Mouse (Mus musculus): ENCODE data around the gene Slc4a4. TPM values are rescaled to one million over a fixed set of nuclear protein-coding genes. Genes with fewer than 3 reads are reported as not detected.

The Slc4a4 gene
- polyA plus RNA-seq, 1 experiment from 2014 or later, result 2.5 TPM

DNA sequence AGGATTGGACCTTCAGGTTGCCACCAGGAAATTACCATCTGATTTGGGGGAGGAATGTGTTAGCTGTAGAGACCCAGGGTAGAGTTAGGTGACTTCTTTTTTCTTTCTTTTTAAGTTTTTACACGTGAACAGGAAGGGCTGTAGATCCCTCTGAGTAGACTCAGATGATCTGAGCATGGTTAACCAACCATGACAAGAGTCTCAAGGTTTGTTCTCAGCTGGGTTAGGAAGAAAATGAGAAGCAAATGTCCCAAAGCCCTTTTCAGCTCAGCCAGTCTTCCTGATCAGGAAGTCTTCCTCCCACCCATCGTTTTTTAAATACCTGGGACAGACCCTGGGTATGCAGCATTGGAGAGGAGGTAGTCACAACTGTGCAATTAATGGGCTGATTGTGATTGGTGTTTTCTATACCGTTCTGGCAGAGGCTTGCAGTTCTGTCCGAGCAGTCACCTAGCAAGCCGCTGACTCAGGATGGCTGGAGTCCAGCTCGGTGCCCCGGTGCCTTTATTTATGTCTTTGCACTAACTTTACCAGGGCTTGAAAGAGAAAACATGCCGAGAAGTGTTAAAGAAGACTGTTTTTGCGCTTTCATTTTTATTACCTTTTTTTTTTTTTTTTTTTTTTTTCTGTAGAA, 236.8 kb downstream of the Slc4a4 start:
- H3K9me3 ChIP-seq, result no peaks in the 10 kb centered on the region
- no peak overlapping the region for H3K27ac ChIP-seq
- 73% methylated on average over 9 of the region's 9 CpGs for WGBS
- DNase-seq (ENCODE audit: low spot score), result no peak
- H3K4me3 ChIP-seq, result no peak overlapping the region
- no peaks in the 10 kb centered on the region for H3K36me3 ChIP-seq
- H3K4me1 ChIP-seq (replicated peaks), result no peaks in the 10 kb centered on the region
- no peaks in the 10 kb centered on the region for H3K27me3 ChIP-seq (ENCODE audit: insufficient read depth, poor library complexity, severe bottlenecking)

DNA sequence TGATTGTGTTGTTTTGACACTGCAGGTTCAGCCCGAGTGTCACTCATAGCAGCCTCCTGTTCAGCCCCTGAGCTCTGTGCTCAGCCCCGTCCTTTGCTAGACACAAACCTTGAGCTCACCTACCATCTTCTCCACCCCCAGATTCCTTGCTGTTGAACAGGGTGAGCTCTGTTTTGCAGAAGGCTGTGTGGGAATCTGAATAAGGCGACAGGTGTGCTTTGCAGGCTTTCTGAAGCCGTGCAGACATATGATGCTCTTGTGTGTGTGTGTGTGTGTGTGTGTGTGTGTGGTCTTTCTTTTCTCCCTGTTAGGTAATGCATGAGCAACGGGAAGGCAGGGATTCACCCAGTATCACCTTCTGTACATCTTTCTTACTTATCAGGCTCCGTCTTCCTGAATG, 241.6 kb downstream of the Slc4a4 start:
- H3K9me3 ChIP-seq, result no peaks in the 10 kb centered on the region
- DNase-seq (ENCODE audit: low spot score), result no peak
- H3K36me3 ChIP-seq, result no peaks in the 10 kb centered on the region
- H3K27me3 ChIP-seq (ENCODE audit: insufficient read depth, poor library complexity, severe bottlenecking), result no peaks in the 10 kb centered on the region
- no peak overlapping the region for H3K27ac ChIP-seq
- 88% methylated on average over 6 of the region's 6 CpGs for WGBS
- no peaks in the 10 kb centered on the region for H3K4me1 ChIP-seq (replicated peaks)
- H3K4me3 ChIP-seq, result no peak overlapping the region

DNA sequence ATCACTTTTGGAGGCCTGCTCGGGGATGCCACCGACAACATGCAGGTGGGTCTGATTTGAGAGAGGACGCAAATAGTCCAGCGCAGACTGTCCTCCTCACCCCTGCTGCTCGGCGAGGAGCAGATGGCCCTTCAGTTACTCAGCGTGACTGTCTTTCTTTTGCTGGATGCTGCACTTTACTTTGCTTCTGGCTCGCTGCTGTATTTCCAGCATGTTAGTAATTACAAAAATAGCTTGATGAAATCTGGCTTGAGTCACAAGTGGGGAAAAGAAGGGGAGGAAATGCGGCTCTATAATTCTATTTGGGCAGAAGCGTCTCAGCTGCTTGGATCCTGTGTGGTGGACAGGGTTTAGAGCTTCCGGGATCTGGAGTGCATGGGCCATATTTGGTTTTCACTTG, 249.2 kb downstream of the Slc4a4 start:
- 91% methylated on average over 11 of the region's 11 CpGs for WGBS

GRCm38 (mm10) chr5:89140070-89140469, 253.5 kb downstream of the Slc4a4 start:
- Histone ChIP-seq H3K36me3 (no peaks in the 10 kb centered on the region), H3K27me3 (ENCODE audit: insufficient read depth, poor library complexity, severe bottlenecking) (no peaks in the 10 kb centered on the region), H3K27ac (no peak overlapping the region), H3K9me3 (no peaks in the 10 kb centered on the region), H3K4me3 (no peak overlapping the region), H3K4me1 (replicated peaks) (0 out of 2 replicates have a peak, but pooled peaks cover 5% of the 10 kb centered on the region)
- DNase-seq (ENCODE audit: low spot score), result no peak
- 96% methylated on average over 2 of the region's 2 CpGs for WGBS

More for the DNA sequence above, 249.2 kb downstream of the Slc4a4 start:
- H3K36me3 ChIP-seq, result no peaks in the 10 kb centered on the region
- DNase-seq (ENCODE audit: low spot score), result no peak
- no peaks in the 10 kb centered on the region for H3K9me3 ChIP-seq
- no peak overlapping the region for H3K27ac ChIP-seq
- H3K4me1 ChIP-seq (replicated peaks), result no peaks in the 10 kb centered on the region
- H3K4me3 ChIP-seq, result no peak overlapping the region
- H3K27me3 ChIP-seq (ENCODE audit: insufficient read depth, poor library complexity, severe bottlenecking), result no peaks in the 10 kb centered on the region

DNA sequence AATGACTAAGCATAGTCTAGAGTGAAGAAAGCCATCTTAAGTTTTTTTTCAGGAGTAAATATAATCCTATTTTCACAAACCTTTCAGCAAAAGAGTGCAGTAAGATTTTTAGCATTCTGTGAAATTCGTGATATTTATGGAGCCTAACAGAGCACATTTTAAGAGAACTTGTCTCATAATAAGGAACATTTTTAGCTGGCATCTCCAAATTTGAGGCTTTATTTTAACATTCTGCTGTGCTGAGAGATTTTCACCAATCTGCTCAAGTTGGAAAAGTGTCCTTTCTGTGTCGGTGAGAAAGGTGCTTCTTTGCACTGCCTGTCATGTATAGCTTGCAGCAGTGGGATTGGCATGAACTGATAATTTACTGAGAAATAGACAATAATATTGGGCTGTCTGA, 255.1 kb downstream of the Slc4a4 start:
- 90% methylated on average over 2 of the region's 2 CpGs for WGBS
- H3K36me3 ChIP-seq, result no peaks in the 10 kb centered on the region
- no peak overlapping the region for H3K4me3 ChIP-seq
- H3K9me3 ChIP-seq, result no peaks in the 10 kb centered on the region
- DNase-seq (ENCODE audit: low spot score), result no peak
- H3K27ac ChIP-seq, result no peak overlapping the region
- no peaks in the 10 kb centered on the region for H3K27me3 ChIP-seq (ENCODE audit: insufficient read depth, poor library complexity, severe bottlenecking)
- H3K4me1 ChIP-seq (replicated peaks), result 0 out of 2 replicates have a peak, but pooled peaks cover 5% of the 10 kb centered on the region

- no peaks in the 10 kb centered on the region for H3K27me3 ChIP-seq (ENCODE audit: insufficient read depth, poor library complexity, severe bottlenecking)
- 89% methylated on average over 2 of the region's 2 CpGs for WGBS
- DNase-seq (ENCODE audit: low spot score), result no peak
Measured at GRCm38 (mm10) chr5:89146276-89146675, 259.7 kb downstream of the Slc4a4 start.

GRCm38 (mm10) chr5:89147282-89147790, 260.7 kb downstream of the Slc4a4 start:
- WGBS, result 87% methylated on average over 13 of the region's 13 CpGs
- H3K36me3 ChIP-seq, result no peaks in the 10 kb centered on the region
- no peak for DNase-seq (ENCODE audit: low spot score)
- H3K4me3 ChIP-seq, result no peak overlapping the region
- H3K4me1 ChIP-seq (replicated peaks), result 0 out of 2 replicates have a peak, but pooled peaks cover 9% of the 10 kb centered on the region
- no peaks in the 10 kb centered on the region for H3K9me3 ChIP-seq
- H3K27me3 ChIP-seq (ENCODE audit: insufficient read depth, poor library complexity, severe bottlenecking), result no peaks in the 10 kb centered on the region
- no peak overlapping the region for H3K27ac ChIP-seq

More at GRCm38 (mm10) chr5:89146276-89146675, 259.7 kb downstream of the Slc4a4 start:
- no peak overlapping the region for H3K27ac ChIP-seq
- H3K4me1 ChIP-seq (replicated peaks), result 0 out of 2 replicates have a peak, but pooled peaks cover 9% of the 10 kb centered on the region
- no peaks in the 10 kb centered on the region for H3K36me3 ChIP-seq
- H3K9me3 ChIP-seq, result no peaks in the 10 kb centered on the region
- H3K4me3 ChIP-seq, result no peak overlapping the region

GRCm38 (mm10) chr5:89149436-89150040, 262.9 kb downstream of the Slc4a4 start:
- H3K27ac ChIP-seq, result no peak overlapping the region
- 61% methylated on average over 2 of the region's 2 CpGs for WGBS
- no peaks in the 10 kb centered on the region for H3K9me3 ChIP-seq
- DNase-seq (ENCODE audit: low spot score), result no peak
- H3K27me3 ChIP-seq (ENCODE audit: insufficient read depth, poor library complexity, severe bottlenecking), result no peaks in the 10 kb centered on the region
- no peak overlapping the region for H3K4me3 ChIP-seq
- 0 out of 2 replicates have a peak, but pooled peaks cover 4% of the 10 kb centered on the region for H3K4me1 ChIP-seq (replicated peaks)
- no peaks in the 10 kb centered on the region for H3K36me3 ChIP-seq

GRCm38 (mm10) chr5:89151076-89151475, 264.5 kb downstream of the Slc4a4 start:
- WGBS, result 87% methylated on average over 3 of the region's 3 CpGs
- H3K27me3 ChIP-seq (ENCODE audit: insufficient read depth, poor library complexity, severe bottlenecking), result no peaks in the 10 kb centered on the region
- H3K36me3 ChIP-seq, result no peaks in the 10 kb centered on the region
- no peak overlapping the region for H3K4me3 ChIP-seq
- no peaks in the 10 kb centered on the region for H3K9me3 ChIP-seq
- H3K4me1 ChIP-seq (replicated peaks), result 0 out of 2 replicates have a peak, but pooled peaks cover 4% of the 10 kb centered on the region
- H3K27ac ChIP-seq, result no peak overlapping the region
- DNase-seq (ENCODE audit: low spot score), result no peak

DNA sequence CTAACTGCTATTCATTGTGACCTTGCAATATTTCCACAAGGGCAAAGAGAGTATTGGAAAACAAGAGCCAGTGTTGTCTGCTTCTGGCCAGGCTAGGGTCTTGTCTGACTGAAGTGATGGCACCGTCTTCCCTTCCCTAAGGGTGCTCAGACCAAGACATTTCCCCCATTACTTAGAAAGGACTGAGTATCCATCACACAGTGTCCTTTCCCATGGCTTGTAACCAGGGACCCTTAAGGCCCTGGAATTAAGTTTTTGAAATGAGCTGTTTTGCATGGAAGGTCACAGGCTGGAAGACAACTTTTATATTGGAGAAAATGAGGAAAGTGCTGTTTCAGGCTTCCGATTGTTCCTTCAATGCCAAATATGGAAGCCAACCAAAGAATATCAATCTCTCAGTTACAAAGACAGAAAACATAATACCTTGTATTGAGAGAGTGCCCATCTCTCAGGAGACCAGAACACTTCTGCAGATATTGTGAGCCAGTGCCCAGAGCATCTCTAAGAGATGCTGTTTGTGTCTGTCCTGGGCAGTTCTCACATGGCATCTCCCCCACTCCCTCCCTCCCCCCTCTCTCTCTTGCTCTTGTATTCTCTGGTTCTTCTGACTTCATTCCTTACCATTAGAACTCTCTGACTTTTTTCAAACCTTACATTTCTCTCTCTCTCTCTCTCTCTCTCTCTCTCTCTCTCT, 284.6 kb downstream of the Slc4a4 start:
- no peaks in the 10 kb centered on the region for H3K4me1 ChIP-seq (replicated peaks)
- 90% methylated on average over 2 of the region's 2 CpGs for WGBS
- H3K9me3 ChIP-seq, result no peaks in the 10 kb centered on the region
- DNase-seq (ENCODE audit: low spot score), result no peak
- no peak overlapping the region for H3K27ac ChIP-seq
- no peaks in the 10 kb centered on the region for H3K27me3 ChIP-seq (ENCODE audit: insufficient read depth, poor library complexity, severe bottlenecking)
- no peaks in the 10 kb centered on the region for H3K36me3 ChIP-seq
- no peak overlapping the region for H3K4me3 ChIP-seq

- H3K4me3 ChIP-seq, result no peak overlapping the region
- H3K4me1 ChIP-seq (replicated peaks), result no peaks in the 10 kb centered on the region
- no peaks in the 10 kb centered on the region for H3K9me3 ChIP-seq
- no peak for DNase-seq (ENCODE audit: low spot score)
- WGBS, result 57% methylated on average over 3 of the region's 3 CpGs
- no peaks in the 10 kb centered on the region for H3K27me3 ChIP-seq (ENCODE audit: insufficient read depth, poor library complexity, severe bottlenecking)
- no peak overlapping the region for H3K27ac ChIP-seq
- no peaks in the 10 kb centered on the region for H3K36me3 ChIP-seq
Measured at GRCm38 (mm10) chr5:89190063-89190462, 303.4 kb downstream of the Slc4a4 start.

GRCm38 (mm10) chr5:89194654-89195053, 308.0 kb downstream of the Slc4a4 start:
- Histone ChIP-seq H3K27ac (no peak overlapping the region), H3K4me1 (replicated peaks) (no peaks in the 10 kb centered on the region), H3K27me3 (ENCODE audit: insufficient read depth, poor library complexity, severe bottlenecking) (no peaks in the 10 kb centered on the region), H3K36me3 (no peaks in the 10 kb centered on the region), H3K9me3 (no peaks in the 10 kb centered on the region), H3K4me3 (no peak overlapping the region)
- no peak for DNase-seq (ENCODE audit: low spot score)
- 96% methylated on average over 3 of the region's 3 CpGs for WGBS

DNA sequence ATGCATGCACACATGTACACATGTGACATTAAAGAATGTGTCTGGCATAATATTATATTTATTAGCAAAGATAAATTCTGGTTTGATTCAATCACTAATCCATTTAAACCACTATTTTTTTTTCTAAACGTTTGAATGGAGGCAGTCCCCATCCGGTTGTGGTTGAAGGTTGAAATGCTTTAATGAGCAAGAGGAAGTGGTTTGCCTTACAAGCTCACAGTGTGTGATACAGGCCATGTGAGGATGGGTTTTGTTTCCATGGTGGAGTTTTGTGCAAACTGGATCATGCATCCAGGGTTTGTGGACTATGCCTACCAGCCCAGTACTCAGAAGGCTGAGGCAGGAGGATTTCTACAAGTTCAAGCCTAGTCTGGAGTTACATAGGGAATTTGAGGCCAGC, 311.9 kb downstream of the Slc4a4 start:
- WGBS, result 83% methylated on average over 2 of the region's 2 CpGs
- no peaks in the 10 kb centered on the region for H3K9me3 ChIP-seq
- no peaks in the 10 kb centered on the region for H3K36me3 ChIP-seq
- no peak overlapping the region for H3K4me3 ChIP-seq
- H3K4me1 ChIP-seq (replicated peaks), result 0 out of 2 replicates have a peak, but pooled peaks cover 2% of the 10 kb centered on the region
- no peak overlapping the region for H3K27ac ChIP-seq
- H3K27me3 ChIP-seq (ENCODE audit: insufficient read depth, poor library complexity, severe bottlenecking), result no peaks in the 10 kb centered on the region
- DNase-seq (ENCODE audit: low spot score), result no peak

All from hindbrain, embryonic 10.5 days (tissue).